Mouse (Mus musculus): ENCODE data around the gene Rmi2. TPM values are rescaled to one million over a fixed set of nuclear protein-coding genes. Genes with fewer than 3 reads are reported as not detected.
"Not testable (repeated sequence)": the region's sequence is repeated elsewhere in the genome, so short reads cannot be mapped to it uniquely, and the experiment has no call there.

The Rmi2 gene
- polyA plus RNA-seq, 1 experiment, result not detected

DNA sequence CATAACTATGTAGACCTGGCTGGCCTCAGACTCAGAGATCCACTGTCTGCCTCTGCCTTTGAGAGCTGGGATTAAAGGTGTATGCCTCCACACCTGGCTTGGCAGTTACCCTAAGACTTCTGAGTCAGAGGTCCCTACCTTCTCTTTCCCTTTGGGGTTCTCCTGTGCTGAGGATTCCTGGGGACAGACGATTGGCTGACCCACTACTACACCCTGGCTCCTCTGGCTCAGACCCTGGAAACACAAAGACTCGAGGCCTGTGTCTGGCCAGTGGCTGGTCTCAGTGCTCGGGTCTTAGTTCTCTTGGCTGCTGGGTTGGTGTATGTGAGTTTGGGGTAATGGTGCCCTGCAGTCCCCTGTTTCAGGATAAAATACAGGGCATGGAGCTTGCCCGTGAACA lies 16.0 kb downstream of the Rmi2 start:
- H3K4me3 ChIP-seq (ENCODE audit: insufficient read depth, low read depth, low read length), result no peak overlapping the region
- H3K4me1 ChIP-seq (ENCODE audit: control insufficient read depth, insufficient read depth, low read length), result peaks cover 10% of the 10 kb centered on the region
- no peak overlapping the region for H3K27ac ChIP-seq (ENCODE audit: insufficient read depth, low read depth, low read length)
- 66% methylated on average over 4 of the region's 4 CpGs for WGBS
- no peak for TF ChIP-seq POLR2A (IDR thresholded peaks at IDR 0.05; ENCODE audit: insufficient read depth, low read depth, low read length)
- TF ChIP-seq CTCF (IDR thresholded peaks at IDR 0.05; ENCODE audit: insufficient read depth, low read depth, low read length), result no peak

DNA sequence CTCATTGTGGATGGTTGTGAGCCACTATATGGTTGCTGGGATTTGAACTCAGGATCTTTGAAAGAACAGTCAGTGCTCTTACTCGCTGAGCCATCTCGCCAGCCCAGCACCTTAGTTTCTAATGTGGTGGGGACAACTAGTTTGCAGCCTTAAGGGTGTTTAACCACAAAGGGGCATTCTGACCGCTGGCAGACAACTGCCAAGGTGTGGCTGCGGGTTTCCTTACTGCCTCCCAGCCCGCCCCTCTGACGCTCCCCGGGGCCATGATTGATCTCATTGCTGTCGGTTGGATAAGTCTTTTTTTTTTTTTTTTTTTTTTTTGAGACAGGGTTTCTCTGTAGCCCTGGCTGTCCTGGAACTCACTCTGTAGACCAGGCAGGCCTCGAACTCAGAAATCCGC lies 17.4 kb downstream of the Rmi2 start:
- H3K4me1 ChIP-seq (ENCODE audit: control insufficient read depth, insufficient read depth, low read length), result peaks cover 10% of the 10 kb centered on the region
- not testable (repeated sequence) for H3K4me3 ChIP-seq (ENCODE audit: insufficient read depth, low read depth, low read length); H3K27ac ChIP-seq (ENCODE audit: insufficient read depth, low read depth, low read length)
- WGBS, result 94% methylated on average over 10 of the region's 10 CpGs

GRCm38 (mm10) chr16:10859726-10860245 lies 24.9 kb downstream of the Rmi2 start:
- peaks cover 3% of the 10 kb centered on the region; the same call in 1 of the 2 replicates for H3K4me1 ChIP-seq (ENCODE audit: control insufficient read depth, insufficient read depth, low read length)
- WGBS, result 97% methylated on average over 7 of the region's 7 CpGs
- TF ChIP-seq POLR2A (IDR thresholded peaks at IDR 0.05; ENCODE audit: insufficient read depth, low read depth, low read length), result no peak
- no peak for TF ChIP-seq CTCF (IDR thresholded peaks at IDR 0.05; ENCODE audit: insufficient read depth, low read depth, low read length)
- H3K4me3 ChIP-seq (ENCODE audit: insufficient read depth, low read depth, low read length), result no peak overlapping the region
- H3K27ac ChIP-seq (ENCODE audit: insufficient read depth, low read depth, low read length), result no peak overlapping the region

DNA sequence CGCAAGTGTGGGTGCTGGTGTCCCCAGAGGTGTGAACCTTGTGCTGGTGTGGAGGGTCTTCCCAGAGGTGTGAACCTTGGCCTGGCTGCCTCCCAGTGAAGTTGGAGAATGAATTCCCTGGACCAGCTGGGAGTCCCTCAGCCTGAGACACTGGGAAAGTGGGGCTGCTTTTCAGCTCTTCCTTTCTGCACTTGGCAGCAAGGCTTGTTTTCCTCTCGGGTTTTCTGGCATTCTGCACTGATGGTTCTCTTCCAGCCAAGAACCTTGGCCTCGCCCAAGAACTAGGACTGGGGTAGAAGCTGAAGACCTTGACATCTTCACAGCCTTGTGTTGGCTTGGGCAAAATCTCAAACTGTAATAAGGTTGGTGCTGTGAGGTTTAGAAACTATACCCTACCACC lies 26.5 kb downstream of the Rmi2 start:
- TF ChIP-seq CTCF (IDR thresholded peaks at IDR 0.05; ENCODE audit: insufficient read depth, low read depth, low read length), result no peak
- TF ChIP-seq POLR2A (IDR thresholded peaks at IDR 0.05; ENCODE audit: insufficient read depth, low read depth, low read length), result no peak
- Histone ChIP-seq H3K4me1 (ENCODE audit: control insufficient read depth, insufficient read depth, low read length) (peaks cover 3% of the 10 kb centered on the region), H3K4me3 (ENCODE audit: insufficient read depth, low read depth, low read length) (no peak overlapping the region), H3K27ac (ENCODE audit: insufficient read depth, low read depth, low read length) (no peak overlapping the region)
- WGBS, result 57% methylated on average over 3 of the region's 3 CpGs

DNA sequence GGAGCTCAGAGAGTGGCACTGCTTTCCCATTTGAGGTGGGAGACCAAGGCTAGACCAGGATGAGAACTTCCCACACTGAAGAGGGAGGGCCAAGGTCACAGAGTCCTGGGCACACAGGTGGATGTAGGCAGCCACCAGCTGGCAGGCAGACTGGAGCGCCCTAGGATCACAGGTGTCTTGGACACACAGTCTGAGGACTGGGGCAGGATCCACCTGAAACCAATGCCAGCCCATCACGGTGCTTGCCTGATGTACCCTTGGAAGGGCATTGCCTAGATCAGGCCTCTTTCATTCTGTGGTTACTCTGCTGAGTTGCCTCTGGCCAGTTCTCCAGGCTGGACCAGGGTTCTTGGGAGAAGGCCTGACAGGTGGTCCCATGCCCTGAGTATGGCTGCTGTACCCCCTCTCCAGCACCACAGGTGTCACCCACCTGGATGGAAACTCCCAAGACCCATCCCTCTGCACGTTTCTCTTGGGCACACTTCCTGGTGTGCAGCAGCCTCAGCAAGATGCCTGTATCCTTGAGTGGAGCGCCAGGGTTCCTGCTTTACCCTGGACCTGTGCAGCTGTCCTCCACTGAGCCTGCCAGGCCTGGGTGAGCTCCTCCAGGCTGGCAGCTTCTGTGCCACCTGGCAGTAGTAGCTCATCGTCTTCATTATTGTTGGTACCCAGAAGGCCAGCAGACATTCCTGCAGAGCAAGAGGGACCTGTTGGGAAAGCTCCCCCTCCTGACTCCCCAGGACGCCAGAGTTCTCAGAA lies 30.2 kb downstream of the Rmi2 start:
- 92% methylated on average over 6 of the region's 6 CpGs for WGBS
- Histone ChIP-seq H3K4me3 (ENCODE audit: insufficient read depth, low read depth, low read length) (no peak overlapping the region), H3K4me1 (ENCODE audit: control insufficient read depth, insufficient read depth, low read length) (peaks cover 3% of the 10 kb centered on the region), H3K27ac (ENCODE audit: insufficient read depth, low read depth, low read length) (no peak overlapping the region)
- TF ChIP-seq POLR2A (IDR thresholded peaks at IDR 0.05; ENCODE audit: insufficient read depth, low read depth, low read length), result no peak
- TF ChIP-seq CTCF (IDR thresholded peaks at IDR 0.05; ENCODE audit: insufficient read depth, low read depth, low read length), result no peak

GRCm38 (mm10) chr16:10865592-10865987 lies 30.7 kb downstream of the Rmi2 start:
- Histone ChIP-seq H3K4me1 (ENCODE audit: control insufficient read depth, insufficient read depth, low read length) (peaks cover 3% of the 10 kb centered on the region), H3K27ac (ENCODE audit: insufficient read depth, low read depth, low read length) (no peak overlapping the region), H3K4me3 (ENCODE audit: insufficient read depth, low read depth, low read length) (no peak overlapping the region)
- TF ChIP-seq CTCF (IDR thresholded peaks at IDR 0.05; ENCODE audit: insufficient read depth, low read depth, low read length), result no peak
- no peak for TF ChIP-seq POLR2A (IDR thresholded peaks at IDR 0.05; ENCODE audit: insufficient read depth, low read depth, low read length)

DNA sequence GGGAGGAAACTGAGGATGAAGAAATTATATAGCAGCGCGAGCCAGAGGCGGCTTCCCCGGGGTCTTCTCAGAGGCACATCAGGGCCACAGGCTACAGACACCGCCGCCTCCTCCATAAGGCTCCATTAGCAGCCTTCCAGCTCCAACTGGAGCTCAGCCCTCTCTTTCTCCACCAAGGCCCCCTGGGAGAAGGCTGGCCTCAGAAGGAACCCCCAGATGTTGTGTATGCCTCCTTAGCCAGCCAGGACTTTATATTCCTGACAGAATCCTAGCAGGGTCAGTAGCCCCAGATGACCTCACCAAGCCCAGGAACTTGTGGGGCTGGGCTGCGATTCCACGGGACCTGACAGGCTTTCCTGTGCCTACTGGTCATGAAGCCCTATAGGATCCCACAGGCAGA lies 32.0 kb downstream of the Rmi2 start:
- Histone ChIP-seq H3K4me3 (ENCODE audit: insufficient read depth, low read depth, low read length) (no peak overlapping the region), H3K27ac (ENCODE audit: insufficient read depth, low read depth, low read length) (no peak overlapping the region), H3K4me1 (ENCODE audit: control insufficient read depth, insufficient read depth, low read length) (no peaks in the 10 kb centered on the region; the same call in 1 of the 2 replicates)
- TF ChIP-seq CTCF (IDR thresholded peaks at IDR 0.05; ENCODE audit: insufficient read depth, low read depth, low read length) (no peak), POLR2A (IDR thresholded peaks at IDR 0.05; ENCODE audit: insufficient read depth, low read depth, low read length) (no peak)
- WGBS, result 82% methylated on average over 8 of the region's 8 CpGs

GRCm38 (mm10) chr16:10867501-10867900 lies 32.6 kb downstream of the Rmi2 start:
- H3K4me3 ChIP-seq (ENCODE audit: insufficient read depth, low read depth, low read length), result no peak overlapping the region
- no peak overlapping the region for H3K27ac ChIP-seq (ENCODE audit: insufficient read depth, low read depth, low read length)
- 88% methylated on average over 2 of the region's 2 CpGs for WGBS
- no peak for TF ChIP-seq CTCF (IDR thresholded peaks at IDR 0.05; ENCODE audit: insufficient read depth, low read depth, low read length)
- no peak for TF ChIP-seq POLR2A (IDR thresholded peaks at IDR 0.05; ENCODE audit: insufficient read depth, low read depth, low read length)
- H3K4me1 ChIP-seq (ENCODE audit: control insufficient read depth, insufficient read depth, low read length), result no peaks in the 10 kb centered on the region; the same call in 1 of the 2 replicates

DNA sequence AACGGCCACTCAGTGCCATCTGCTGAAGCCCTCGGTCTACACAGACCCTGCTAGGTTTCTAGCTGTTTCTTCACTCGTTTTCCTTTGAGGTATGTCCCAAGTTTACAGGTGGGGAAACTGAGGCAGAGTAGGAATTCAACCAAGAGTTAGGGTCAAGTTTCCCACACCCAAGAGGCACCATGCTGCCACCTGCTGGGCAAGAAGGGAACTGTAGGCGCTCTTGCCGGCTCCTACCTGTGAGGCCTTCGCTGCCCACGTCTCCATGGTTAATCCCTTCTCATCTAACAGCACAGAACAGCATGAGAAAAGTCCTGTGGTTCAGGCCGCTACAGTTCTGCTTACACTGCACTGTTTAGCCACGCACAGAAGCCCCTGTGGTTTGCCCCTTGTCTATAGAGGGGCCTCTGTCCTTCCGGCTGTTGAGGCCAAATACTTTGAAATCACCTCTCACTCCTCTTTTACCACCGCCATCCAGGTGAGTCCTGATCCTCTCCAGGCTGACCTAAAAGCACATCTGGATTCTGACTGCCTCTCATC lies 33.1 kb downstream of the Rmi2 start:
- H3K27ac ChIP-seq (ENCODE audit: insufficient read depth, low read depth, low read length), result no peak overlapping the region
- no peak overlapping the region for H3K4me3 ChIP-seq (ENCODE audit: insufficient read depth, low read depth, low read length)
- WGBS, result 49% methylated on average over 11 of the region's 11 CpGs
- no peaks in the 10 kb centered on the region; the same call in 1 of the 2 replicates for H3K4me1 ChIP-seq (ENCODE audit: control insufficient read depth, insufficient read depth, low read length)
- TF ChIP-seq CTCF (IDR thresholded peaks at IDR 0.05; ENCODE audit: insufficient read depth, low read depth, low read length) (peak; percentile 79), POLR2A (IDR thresholded peaks at IDR 0.05; ENCODE audit: insufficient read depth, low read depth, low read length) (no peak)
